Mouse (Mus musculus): ENCODE measurements at regions not wholly inside any gene's neighbourhood (a gene's known extent, or its start where the extent isn't known, plus 50 kb on each side); places are given as distances from the start of the nearest gene placed in this dataset.

DNA sequence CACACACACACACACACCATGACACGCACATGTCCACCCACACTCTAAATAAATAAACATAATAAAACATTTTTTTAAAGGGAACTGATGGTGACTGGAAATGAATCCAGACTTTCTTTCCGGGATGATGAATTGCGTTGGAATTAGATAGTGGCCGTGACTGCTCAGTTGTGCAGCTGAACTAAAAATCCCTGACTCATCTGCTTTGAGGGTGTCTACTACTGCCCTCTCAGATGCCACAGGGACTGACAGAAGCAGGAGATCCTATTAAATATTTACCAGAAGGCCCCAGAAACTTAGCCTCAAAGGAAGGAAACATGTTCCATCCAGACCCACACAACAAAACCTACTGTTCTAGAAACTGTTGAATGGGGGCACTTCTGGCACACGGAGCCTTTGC lies 65.7 kb downstream of the Polr2m start:
- no peak for DNase-seq (ENCODE audit: low spot score in 2 of 2)

DNA sequence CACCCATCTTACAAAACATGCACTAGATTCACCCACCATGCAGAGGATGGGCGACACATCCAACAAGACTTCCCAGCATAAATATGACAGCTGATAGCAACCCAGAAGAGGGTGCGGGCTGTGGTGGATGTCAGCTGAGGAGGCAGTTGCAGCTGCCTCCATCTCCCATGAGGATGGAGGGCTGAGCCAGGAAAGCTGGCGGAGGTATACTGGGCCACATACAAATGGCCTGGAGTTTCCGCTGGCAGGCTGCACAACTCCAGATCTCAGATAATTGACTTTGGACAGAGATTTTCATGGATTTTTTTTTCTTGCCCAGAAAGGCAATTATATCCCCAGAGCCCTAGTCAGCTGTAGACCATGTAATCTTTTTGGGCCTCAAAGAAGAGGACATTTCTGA lies 67.2 kb downstream of the Polr2m start:
- no peak for DNase-seq (ENCODE audit: low spot score in 2 of 2)

DNA sequence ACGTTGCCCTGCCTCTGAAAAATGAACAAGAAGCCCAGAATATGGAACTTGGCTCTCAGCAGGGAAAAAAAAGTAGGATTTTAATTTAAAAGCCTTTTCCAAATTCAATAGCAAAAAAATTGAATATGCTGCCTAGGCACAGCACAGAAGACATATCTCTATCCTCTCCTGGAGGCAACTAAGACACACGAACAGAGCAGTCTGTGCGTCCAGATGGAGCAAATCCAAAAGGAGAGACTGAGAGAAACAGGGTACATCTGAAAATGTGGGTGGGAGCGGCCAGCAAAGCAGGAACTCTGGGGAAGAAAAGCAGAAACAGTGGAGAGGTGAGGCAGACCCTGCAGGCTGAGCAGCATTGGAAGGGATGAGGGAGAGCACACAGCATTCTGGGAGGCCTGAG lies 68.5 kb downstream of the Polr2m start:
- no peak for DNase-seq (ENCODE audit: low spot score in 2 of 2)

DNA sequence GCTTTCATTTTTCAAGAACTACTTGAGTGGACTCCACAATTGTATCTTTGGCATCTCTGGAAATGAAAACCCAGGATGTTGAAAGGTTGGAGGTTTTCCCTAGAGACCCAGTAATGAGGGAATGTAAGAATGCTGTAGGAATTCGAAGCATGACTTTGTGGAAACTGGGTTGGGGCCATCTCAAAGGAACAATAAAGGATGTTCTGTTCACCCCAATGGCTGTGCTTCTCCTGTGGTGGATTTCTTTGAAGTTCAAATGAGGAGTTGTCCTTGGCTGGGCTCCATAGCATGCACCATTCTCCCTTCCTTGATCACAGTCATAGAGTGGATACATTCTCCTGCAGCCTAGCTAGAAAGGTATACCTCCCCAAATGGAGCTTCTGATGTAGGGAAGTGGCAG lies 74.6 kb downstream of the Polr2m start:
- no peak for DNase-seq (ENCODE audit: low spot score in 2 of 2)

DNA sequence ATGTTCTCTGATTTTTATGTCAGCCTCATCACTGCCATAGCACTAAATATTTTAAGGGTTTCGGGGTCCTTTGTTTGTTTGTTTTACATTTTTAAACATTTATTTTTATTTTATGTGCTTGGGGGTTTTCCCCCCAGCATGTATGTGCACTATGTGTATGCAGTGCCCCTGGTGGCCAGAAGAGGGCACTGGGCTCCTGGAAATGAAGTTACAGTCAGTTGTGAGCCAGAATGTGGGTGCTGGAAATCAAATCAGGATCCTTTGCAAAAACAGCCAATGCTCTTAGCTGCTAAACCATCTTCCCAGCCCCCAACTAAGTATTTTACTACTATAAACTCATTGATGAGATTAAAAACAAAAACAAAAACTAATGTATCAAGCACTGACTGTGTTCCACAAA lies 75.8 kb downstream of the Polr2m start:
- DNase-seq (ENCODE audit: low spot score in 2 of 2), result peak in 1 of 2 experiments; percentile 25

DNA sequence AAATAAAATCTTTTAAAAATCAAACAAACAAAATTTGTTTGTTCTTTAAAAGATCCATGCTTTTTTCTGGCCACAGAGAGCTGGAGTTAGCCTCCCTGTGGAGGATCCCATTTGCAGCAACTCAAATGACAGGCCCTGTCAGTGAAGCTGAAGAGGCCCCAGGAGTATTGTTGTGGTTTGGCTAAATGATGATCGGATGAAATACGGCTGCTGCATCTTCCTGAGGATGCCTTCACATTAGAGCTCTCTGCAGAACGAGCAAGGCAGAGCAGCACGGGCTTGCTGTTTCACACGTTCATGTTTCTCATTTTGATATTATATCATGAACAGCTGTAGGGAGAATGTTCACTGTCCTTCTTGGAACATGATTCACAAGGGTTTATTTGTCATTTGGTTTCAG lies 76.8 kb downstream of the Polr2m start:
- DNase-seq (ENCODE audit: low spot score in 2 of 2), result no peak

DNA sequence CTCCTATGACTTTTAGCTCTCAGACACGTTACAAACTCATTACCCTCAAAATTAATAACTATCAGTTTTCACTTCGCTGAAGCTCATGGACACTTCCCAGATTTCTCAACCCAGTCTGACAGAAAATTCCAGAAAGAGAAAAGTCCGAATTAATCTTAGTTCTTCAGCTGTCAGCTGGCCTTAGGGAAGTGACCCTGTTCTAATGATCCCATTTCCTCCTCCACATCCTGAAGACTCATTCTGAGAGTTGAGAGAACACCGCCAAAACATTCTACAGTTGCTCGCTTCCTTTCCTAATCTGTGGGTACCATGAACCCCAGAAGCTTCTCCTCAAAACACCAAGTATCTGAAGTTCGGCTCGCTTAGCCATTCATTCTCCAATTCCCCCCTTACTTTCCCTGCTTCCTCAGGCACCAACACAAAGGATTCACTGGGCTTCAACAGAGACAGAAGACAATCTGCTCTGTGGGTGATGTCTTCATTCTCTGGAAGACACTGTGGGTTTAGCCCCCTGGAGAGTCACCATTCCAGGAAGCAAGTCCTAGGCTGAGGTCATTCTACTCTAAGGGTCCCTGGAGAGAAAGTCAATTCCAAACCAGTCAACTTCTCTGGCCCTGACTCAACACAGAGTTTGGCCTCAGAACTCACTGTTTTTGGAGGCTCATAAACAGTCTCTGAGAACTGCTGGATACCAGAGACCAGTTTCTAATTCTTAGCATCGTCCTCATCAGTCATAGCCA lies 81.2 kb downstream of the Polr2m start:
- DNase-seq (ENCODE audit: low spot score in 2 of 2), result no peak

DNA sequence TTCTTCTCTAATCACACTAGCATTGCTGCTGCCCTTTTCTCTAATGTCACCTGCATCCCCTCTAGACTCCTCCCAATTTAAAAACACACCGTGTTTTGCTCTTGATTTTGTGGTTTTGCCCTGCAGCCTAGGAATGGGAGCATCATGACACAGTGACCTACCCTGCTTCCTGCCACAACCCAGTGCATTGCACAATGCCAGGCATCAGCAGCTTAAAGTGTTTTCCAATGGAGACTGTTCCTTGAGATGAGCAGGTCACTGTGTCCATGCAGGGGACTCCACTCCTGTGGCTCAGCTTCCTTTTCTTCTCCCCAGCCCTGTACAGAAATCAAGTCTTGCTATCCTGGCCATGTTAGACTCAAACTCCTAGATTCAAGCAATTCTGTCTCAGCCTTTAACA lies 84.1 kb downstream of the Polr2m start:
- DNase-seq (ENCODE audit: low spot score in 2 of 2), result no peak

DNA sequence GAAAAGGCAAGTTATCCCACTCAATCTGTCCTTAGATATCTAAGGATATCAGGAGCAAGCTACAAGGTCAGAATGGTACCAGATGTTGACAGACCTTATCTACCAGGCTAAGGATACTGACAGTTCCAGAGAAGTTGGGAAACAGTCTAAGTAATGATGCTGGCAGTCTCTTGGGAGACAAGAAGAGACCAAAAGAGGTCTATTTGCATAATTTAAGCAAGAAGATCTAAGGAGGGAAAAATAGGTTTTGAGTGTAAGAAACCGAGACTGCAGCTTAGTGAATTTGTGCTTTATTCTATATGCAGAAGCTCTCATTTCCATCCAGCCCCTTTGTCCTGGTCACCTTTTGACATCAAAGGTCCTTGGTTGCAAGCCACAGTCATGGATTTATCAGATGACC lies 86.4 kb downstream of the Polr2m start:
- DNase-seq (ENCODE audit: low spot score in 2 of 2), result no peak

DNA sequence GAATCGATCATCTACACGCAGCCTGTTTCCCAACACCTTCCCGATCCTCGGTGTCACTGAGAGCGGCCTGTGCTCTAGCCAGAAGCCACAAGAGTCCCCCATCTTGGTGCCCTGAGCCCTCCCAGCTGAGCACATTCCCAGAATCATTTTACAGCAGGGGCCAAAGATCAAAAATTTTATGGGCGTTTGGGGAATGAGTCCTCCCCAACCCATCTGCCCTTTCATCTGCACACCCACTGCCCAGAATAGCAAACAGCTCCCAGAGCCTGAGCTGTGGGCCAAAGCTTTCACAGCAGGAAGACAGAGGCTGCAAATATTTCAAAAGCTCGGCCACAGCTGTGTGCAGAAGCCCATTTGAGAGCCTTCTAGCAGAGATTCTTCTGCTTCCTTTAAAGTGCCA lies 89.0 kb downstream of the Polr2m start:
- DNase-seq (ENCODE audit: low spot score in 2 of 2), result no peak

DNA sequence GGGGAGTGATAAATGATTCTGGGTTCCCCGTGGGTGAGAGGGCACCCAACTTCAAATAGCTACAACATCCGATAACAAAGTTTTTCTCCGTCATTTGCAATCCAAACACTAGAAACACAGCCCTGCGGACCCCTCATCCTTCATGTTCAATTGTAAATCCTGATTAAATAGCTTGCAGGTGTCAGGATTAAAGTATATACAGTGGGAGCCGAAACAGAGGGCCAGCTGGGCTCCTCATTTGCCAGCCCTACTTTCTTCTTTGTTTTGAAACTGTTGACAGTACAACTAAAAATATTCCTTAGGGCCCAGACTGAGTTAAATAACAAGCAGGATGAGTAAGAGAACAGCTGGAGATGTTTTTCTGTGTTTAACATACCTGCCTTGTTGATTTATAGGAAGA lies 95.5 kb downstream of the Polr2m start:
- DNase-seq (ENCODE audit: low spot score in 2 of 2), result no peak

DNA sequence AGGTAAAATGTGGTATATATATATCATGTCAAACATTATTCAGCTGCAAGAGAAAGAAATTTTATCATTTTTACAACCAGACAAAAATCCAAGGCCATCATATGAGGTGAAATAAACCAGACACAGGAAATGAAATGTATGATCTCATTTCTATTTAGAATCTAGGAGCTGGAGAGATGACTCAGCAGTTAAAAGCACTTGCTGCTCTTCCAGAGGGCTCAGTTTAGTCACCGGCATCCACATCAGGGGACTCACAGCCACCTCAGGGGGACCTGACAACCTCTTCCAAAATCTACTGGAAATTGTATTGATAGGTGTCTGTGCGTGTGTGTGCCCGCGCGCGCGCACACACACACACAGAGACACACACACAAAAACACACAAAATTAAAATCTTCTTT lies 98.3 kb downstream of the Polr2m start:
- no peak for DNase-seq (ENCODE audit: low spot score in 2 of 2)

DNA sequence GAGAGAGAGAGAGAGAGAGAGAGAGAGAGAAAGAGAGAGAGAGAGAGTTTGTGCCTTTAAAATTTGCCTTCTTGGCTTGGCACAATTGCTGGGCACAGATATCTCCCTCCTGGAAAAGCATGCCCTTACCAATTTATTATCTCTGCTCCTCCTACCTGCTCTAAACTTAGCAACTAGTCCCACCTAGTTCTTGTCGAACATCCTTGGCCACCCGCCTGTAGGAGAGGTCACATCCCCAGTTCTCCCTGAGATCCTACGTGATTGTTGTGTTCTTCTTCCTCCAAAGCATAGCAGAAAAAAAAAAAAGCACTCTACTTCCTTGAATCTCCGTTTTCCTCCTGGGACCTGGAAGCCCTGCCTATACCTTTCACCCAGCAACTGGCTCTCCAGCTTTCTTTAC lies 101.8 kb downstream of the Polr2m start:
- no peak for DNase-seq (ENCODE audit: low spot score in 2 of 2)

DNA sequence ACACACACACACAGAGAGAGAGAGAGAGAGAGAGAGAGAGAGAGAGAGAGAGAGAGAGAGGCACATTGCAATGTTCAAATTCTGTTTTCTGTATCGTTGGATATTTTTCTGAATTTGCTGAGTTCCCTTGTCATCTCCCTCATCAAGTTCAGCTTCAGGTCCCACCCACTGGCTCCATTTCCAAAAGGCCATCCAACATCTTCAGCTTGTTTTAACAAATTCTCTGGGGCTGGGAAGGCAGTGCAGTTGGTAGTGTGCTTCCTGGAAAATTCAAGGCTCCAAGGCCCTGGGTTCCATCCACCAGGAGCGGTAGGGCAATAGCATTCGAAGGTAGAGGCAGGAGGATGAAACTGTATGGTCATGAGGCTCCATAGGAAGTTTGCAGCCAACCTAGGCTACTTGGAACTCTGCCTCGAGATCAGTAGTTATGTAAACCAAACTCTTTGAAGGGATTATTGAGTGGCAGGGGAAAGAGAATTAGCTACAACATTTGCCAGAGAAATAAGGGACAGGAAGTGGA lies 105.9 kb downstream of the Polr2m start:
- no peak for DNase-seq (ENCODE audit: low spot score in 2 of 2)

DNA sequence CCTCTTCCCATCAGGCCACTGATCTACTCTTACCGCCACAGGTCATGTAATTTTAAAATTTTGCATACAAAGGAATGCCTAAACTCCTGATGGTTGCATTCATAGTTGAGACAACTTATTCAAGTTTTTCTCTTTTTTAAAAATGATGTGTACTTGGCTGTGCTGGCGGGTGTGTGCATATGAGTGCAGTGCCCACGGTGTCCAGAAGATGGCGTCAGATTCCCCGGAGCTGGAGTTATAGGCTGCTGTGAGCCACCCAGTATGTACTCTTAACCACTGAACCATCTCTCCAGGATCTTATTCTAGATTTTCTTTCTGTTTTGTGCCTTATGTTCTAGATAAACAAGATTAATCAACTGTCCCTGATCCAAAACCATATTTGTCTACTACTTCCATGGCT lies 116.0 kb downstream of the Polr2m start:
- DNase-seq (ENCODE audit: low spot score in 2 of 2), result no peak

DNA sequence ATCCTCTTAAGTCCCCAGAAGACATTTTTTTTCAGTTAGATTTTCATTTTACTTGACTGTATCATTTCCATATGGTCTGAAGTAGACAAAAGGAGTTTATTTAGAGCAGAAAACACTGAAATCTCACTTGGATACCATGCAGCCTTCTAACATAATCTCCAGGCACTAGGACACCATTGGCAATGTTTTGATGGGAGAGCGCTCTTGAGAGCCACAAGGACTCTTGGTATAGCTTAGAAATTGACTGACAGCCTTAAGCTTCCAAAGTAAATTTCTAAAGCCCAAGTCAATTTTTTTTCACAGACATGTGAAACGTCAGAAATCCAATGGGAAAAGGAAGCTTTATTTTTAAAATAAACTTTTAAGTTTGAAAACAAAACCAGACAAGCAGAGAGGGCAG lies 116.5 kb downstream of the Polr2m start:
- no peak for DNase-seq (ENCODE audit: low spot score in 2 of 2)

DNA sequence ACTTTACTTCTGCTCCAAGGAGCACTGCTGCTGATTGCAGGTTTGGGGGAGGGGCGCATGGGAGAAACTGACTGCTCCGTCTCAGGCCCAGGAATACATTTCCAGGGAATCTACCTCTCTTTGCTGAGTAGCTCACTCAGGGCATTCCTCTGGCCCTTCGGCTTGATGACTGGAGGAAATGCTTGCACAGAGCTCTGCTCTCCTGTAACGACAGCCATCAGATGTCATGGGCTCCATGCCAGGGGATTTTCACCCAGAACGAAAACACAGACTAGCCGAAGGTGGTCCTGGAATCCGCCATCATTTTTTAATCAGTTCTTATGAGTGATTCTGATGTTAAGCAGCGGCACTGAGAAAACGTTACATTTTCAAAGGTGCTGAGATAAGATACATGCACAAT lies 119.2 kb downstream of the Polr2m start:
- no peak for DNase-seq (ENCODE audit: low spot score in 2 of 2)

DNA sequence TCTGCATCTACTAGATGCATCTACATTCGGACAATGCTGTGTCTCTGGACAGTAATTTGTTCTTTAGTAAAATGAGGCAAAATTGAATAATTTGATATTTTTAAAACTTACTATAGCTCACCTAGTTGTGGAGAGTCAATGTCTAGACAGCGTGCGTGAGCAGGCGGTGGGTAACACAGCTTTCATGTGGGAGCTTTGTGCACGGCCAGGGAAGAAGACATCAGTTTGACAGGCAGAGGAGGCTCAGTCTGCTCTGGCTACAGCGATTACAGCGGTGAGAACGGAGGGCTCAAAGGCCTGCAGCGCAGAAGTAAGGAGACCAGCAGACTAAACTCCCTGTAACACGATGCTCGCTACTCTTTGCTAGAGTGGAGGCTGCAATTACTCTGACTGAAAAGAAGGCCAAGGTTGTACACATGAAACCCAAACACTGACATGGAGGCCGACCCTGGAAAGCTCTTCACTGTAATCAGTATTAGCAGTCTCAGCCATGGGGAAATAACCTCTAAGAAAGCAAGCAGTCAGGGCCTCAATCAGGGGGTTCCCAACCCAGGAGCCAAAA lies 120.5 kb downstream of the Polr2m start:
- no peak for DNase-seq (ENCODE audit: low spot score in 2 of 2)

DNA sequence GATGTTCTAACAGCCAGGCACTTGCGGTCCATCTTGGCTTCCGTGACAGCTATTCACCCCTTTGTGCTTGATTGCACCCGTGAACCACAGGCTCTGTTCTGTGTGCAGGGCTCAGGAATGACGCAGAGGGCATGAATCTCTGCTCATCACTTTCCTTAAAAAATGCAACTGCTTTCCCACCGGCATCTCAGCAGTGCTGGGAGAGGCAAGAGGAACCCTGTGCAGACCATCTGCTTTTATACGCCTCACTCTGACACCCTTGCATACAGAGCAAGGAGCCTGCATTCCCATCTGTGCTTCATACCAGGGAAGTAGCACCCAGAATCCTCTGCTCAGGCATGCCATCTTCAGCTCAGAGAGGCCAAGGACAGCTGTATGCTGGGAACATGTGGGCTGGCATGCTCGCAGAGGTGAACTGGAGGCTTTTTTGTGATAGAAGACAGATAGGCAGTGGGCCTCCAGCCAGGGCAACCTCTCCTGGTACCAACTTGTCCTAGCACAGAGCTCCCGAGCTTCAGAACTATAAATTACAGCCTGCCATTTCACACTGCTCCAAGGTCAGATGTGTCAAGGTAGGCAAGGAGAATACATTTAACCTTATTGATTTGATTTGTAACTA lies 121.6 kb downstream of the Polr2m start:
- DNase-seq (ENCODE audit: low spot score in 2 of 2), result no peak

DNA sequence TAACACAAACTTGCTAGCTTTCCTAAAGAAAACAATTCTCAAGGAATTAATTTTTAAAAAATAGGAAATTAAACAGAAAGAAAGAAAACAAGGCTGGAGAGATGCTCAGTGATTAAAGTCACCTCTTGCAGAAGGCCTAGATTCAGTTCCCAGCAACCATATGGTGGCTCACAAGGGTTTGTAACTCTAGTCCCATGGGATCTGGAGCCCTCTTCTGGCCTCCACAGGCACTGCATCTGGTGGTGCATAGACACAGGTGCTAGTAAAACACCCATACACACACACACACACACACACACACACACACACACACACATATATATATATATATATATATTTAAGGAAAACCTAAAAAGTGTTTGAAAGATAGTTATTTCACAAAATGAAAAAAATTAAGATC lies 123.3 kb downstream of the Polr2m start:
- no peak for DNase-seq (ENCODE audit: low spot score in 2 of 2)

DNA sequence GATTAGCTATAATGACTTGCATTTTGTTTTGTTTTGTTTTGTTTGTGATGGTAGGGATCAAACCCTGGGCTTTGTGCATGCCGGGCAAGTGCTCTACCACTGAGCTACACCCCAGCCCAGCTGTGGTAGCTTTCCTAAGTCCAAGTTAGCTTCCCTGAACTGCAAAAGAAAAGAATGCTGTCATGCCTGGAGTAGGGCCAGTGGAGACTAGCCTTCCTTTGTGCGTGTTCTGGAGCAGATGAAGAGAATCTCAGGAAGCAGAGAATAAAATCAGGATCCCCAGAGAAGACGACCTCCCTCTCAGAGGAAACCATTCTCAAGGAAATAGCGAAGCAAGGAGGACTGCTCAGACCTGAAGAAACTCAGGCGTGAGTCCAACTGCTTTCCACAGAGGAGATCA lies 123.8 kb downstream of the Polr2m start:
- no peak for DNase-seq (ENCODE audit: low spot score in 2 of 2)

DNA sequence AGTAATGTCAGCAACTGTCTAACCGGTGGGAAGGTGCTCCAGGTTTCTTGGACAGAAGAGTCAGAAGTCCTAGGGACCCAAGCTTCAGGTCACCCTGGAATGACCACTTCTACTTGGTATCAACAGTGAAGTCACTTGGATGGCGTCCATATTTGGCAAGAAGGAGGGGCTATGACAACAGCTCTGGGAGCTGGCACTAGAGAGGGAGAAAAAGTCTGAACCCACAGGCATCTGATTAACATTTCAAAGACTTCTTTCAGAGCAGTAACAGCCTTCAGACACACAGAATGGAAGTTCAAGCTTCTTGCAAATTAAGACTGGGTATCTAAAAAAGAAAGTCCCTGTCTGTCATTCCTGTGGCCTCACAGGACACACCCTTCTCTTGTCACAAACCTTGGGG lies 124.4 kb downstream of the Polr2m start:
- DNase-seq (ENCODE audit: low spot score in 2 of 2), result no peak

DNA sequence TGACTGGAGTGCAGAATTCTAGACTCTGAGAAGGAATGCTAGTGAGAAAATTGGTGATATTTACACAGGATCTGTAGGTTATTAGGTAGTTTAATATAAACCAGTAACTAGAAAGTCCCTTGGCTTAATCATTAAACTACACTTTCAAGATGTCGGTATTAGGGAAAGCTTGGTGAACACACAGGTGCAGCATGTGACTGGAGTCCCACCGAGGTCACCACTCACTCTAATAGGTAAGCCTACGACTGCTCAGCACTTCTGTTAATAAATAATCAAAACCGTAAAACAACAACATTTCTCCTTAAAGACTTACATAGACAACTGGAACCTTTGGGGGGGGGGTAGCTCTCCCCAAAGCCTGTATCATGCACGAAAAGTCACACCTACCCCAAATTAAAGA lies 125.1 kb downstream of the Polr2m start:
- no peak for DNase-seq (ENCODE audit: low spot score in 2 of 2)
